Mouse (Mus musculus) left cerebral cortex, adult 18-20 months (tissue): ENCODE results near the gene Wdfy4. TPM values are rescaled to one million over a fixed set of nuclear protein-coding genes. Genes with fewer than 3 reads are reported as not detected.

Experiments used
- DNase-seq, 2 experiments: peaks; one replicate each; pipeline ENCODE4 v3.0.0; 2021 to 2022; ENCODE audit warnings: low spot score in 2 of 2, mixed read lengths in 1 of 2
- long read RNA-seq, 2 experiments: library from polyadenylated mRNA; stranded (forward); transcript quantifications; one replicate each; pipeline ENCODE4 v2.0.0; 2021
- total RNA-seq, 2 experiments: library from RNA; stranded (reverse); gene quantifications; 2 replicates each; pipeline ENCODE4 v1.2.3; 2021

Gene Wdfy4
- 1 to 10 TPM; 1.1 to 2.1 TPM for total RNA-seq
- long read RNA-seq, experiment 1 = 0 reads
- long read RNA-seq, experiment 2, partial matches to known transcripts = 1 of 1 reads
- long read RNA-seq, experiment 2, other reads (novel, unspliced or antisense) = 0 of 1 reads

GRCm38 (mm10) chr14:33185068-33185800 lies at the start of gene Wdfy4:
TSS of gene Wdfy4 (minus strand) at chr14:33185508.
- DNase-seq = no peak

- no peak for DNase-seq
These were observed 46.7 kb upstream of the Wdfy4 start for GRCm38 (mm10) chr14:33232048-33232447.

- no peak for DNase-seq
These were observed 46.0 kb upstream of the Wdfy4 start for GRCm38 (mm10) chr14:33231311-33231710.

DNA sequence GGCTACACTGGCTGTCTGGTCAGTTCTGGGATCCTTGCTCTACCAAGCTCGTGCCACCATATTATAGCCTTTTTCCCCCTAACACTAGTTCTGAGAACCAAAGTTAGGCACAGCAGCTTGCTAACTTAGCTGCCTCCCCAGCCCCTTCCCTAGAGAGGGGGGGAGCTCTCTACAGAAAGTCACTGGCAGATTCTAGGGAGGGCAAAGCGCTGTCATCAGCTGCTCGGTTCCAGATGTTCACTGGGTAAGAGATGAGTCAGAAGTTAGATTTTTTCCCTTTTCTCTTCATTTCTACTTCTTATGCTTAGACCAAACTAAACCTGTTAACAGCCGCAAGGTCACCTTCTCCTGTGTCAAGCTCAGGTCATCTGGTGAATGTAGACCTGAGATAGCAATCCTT lies 45.4 kb upstream of the Wdfy4 start:
- DNase-seq = no peak

DNA sequence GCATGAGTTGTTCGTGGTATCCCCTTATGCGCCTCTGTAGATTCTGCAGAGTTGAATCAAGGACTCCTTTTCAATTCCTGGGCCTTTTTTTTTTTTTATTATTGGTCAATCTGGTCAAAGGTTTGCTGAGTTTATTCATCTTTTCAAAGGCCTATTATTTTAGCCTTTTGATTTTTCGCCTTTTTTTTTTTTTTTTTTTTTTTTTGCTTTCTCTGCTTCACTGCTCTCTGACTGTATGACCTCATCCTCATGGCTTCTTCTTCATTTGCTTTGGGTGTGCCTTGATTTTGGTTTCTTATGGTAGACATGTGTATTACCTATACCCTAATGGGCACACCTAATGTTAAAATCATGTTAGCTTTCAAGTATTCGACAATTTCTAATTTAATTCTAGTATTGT lies 39.9 kb upstream of the Wdfy4 start:
- DNase-seq = no peak

GRCm38 (mm10) chr14:33216343-33217208 lies 31.3 kb upstream of the Wdfy4 start:
- DNase-seq = peak in 1 of 2 experiments; percentile 32

DNA sequence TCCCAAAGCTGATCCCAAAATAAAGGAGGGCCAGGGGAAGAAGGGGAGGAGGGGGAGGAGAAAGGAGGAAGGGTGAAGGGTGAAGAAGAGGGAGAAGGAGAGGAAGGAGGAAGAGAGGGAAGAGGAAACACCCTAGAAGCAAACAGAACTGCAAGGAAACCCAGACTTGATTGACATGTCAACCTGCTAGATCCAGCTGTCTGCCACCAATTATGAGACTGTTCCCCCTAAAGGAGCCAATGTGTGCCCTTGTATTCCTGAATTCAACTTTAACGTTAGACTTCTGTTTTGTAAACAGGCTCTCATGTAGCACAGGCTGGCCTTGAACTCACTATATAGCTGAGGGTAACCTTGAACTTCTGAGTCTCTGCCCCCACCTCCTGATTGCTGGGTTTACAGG lies 29.9 kb upstream of the Wdfy4 start:
- DNase-seq = no peak

DNA sequence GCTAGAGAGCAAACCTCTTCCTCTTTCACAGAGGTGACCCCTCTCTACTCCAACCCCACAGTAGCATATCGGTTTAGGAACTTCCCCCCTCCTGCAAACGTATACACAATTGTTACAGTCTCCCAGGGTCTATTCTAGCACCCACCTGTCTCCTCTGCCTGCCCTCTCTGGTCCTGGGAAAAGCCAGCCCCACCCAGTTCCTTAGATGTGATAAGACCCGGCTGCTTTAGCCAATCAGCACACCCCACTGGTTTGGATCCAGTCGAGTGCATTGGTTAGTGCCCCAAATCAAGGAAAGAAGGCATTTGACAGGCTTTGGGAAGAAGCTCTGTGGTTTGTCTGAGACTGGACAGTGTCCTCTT lies 29.4 kb upstream of the Wdfy4 start:
- DNase-seq = no peak

GRCm38 (mm10) chr14:33213823-33214766 lies 28.8 kb upstream of the Wdfy4 start, which contains the start of gene Arhgap22:
TSS of gene Arhgap22 (plus strand) at chr14:33214026.
- peak; percentile 90 for DNase-seq

- DNase-seq = no peak
These were observed 27.6 kb upstream of the Wdfy4 start for GRCm38 (mm10) chr14:33212958-33213309.

DNA sequence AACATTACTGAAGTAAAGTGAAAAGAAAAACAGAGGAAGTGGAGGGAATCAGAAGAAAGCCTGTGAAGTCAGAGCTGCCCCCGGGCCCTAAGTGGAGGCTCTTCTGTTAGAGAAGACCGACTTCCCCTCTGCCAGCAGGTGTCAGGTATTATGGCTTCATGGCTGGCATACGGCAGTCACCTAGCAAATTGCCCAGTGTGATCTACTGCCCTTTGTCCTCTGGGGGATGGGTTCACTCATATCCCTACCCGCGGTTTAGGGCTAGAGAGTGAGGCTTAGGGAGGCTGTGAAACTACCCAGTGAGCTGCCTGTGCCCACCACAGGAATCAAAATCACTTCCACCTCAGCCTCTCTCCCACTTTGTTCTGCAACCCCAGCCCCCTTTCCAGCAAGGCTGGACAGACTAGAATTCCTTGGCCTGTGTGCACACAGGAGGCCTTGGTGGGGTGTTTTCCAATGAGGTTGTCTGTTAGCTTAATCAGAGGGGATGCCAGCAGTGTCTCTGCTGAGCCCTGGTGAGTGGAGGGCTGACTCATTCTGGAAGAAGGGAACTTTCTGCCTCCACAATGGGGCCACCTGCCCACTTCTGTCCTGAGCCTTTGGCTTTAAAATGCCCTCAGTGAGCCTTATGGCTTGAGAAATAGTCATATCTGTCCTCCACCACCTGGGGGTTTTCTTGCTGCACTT lies 27.1 kb upstream of the Wdfy4 start:
- no peak for DNase-seq

DNA sequence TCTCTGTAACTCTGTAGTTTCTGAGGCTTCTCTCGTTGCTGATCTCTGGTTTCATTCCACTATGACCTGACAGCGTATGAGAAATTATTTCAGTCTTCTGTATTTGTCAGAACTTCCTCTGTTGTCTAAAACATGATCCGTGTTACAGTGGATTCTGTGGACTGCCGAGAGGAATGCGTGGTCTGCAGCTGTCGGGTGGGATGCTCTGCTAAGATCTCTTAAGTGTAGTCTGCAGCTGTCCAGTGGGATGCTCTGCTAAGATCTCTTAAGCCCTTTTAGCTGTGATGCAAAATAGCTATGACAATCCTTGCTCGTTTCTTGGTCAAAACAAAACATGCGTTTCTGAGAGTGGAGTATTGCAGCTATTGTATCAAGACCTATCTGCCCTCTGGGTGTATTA lies 25.5 kb upstream of the Wdfy4 start:
- no peak for DNase-seq

GRCm38 (mm10) chr14:33208331-33208730 lies 23.0 kb upstream of the Wdfy4 start:
- no peak for DNase-seq

GRCm38 (mm10) chr14:33207011-33207410 lies 21.7 kb upstream of the Wdfy4 start:
- DNase-seq = no peak

GRCm38 (mm10) chr14:33205280-33205965 lies 20.1 kb upstream of the Wdfy4 start:
- DNase-seq = no peak

DNA sequence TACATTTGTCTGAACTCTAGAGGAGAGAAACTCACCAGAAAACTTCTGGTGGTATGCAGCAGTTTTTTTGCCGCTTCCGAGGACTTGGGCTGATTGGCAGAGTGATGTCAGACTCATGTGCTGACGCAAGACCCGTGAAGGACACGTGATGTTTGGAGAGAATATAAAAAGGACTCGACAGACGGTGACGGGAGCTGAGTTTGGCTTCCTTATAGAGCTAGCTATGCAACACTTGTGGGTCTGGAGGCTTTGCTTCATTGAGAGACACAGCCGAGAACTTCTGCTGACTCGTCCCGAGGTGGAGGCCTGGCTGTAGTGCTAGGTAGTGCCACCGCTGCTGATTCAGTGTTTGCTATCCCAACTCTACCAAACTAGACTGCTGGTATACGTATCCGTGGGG lies 18.5 kb upstream of the Wdfy4 start:
- DNase-seq = no peak

- no peak for DNase-seq
These were observed 17.6 kb upstream of the Wdfy4 start for GRCm38 (mm10) chr14:33202885-33203284.

GRCm38 (mm10) chr14:33202161-33202560 lies 16.9 kb upstream of the Wdfy4 start:
- no peak for DNase-seq

GRCm38 (mm10) chr14:33194241-33194640 lies 8.9 kb upstream of the Wdfy4 start:
- no peak for DNase-seq

- no peak for DNase-seq
These were observed 8.5 kb upstream of the Wdfy4 start for GRCm38 (mm10) chr14:33193762-33194161.
